Mouse (Mus musculus) heart, postnatal 0 days (tissue): ENCODE measurements around the gene Emb.

Source experiments
- CTCF ChIP-seq: IDR thresholded peaks from 2 replicates; pipeline ENCODE4 v1.5.1; 2016; ENCODE audit warnings: antibody characterized with exemption, control low read depth, low read depth
- EP300 ChIP-seq: IDR thresholded peaks from 2 replicates; pipeline ENCODE4 v1.6.1; 2016; ENCODE audit warnings: antibody characterized with exemption, low read depth

DNA sequence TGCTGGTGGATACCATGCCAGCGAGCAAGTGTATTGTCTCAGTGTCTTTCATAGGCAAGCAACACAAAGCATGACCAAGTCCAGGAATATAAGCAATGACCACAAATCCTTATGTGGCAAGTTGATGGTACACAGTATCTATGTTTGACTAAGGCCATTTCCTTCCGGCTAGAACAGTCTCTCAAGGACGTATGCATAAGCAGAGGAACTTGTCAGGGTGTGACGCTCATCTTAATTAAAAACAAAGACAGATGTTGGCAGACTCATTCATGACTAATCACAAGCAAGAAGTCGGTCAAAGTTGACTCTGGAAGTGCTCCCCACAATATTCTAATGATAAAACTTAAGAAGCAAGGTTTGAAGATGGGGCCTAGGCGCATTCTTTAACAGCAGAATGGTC is 25.0 kb upstream of the Emb start:
- TF ChIP-seq CTCF (no peak), EP300 (no peak)
